Mouse (Mus musculus) intestine, embryonic 16.5 days (tissue): Measurements from ENCODE around the gene Tmem265. TPM values are rescaled to one million over a fixed set of nuclear protein-coding genes. Genes with fewer than 3 reads are reported as not detected.
A peak's percentile ranks its signal among the peaks of the same experiment; 100 is the strongest.

ENCODE experiments used
- ATAC-seq: fragments of 200-750 bp; cut with Nextera tagmentation; 2 replicates; pipeline ENCODE4 v1.8.0; 2017; ENCODE audit warnings: moderate TSS enrichment, moderate library complexity
- H3K27ac ChIP-seq: fragments of 300-500 bp; sonication (generic); 2 replicates; pipeline ENCODE4 v1.5.1; 2014; ENCODE audit warnings: mild to moderate bottlenecking, low read length
- H3K27me3 ChIP-seq: fragments of 300-500 bp; sonication (generic); replicated peaks from 2 replicates; pipeline ENCODE4 v1.6.1; 2014; ENCODE audit warnings: low read length, control low read depth, mixed read lengths; ENCODE audit not compliant: control insufficient read depth, insufficient read depth
- H3K36me3 ChIP-seq: fragments of 300-500 bp; sonication (generic); 2 replicates; pipeline ENCODE4 v1.6.1; 2014; ENCODE audit warnings: low read length, control low read depth; ENCODE audit not compliant: control insufficient read depth, insufficient read depth
- H3K4me1 ChIP-seq: fragments of 300-500 bp; sonication (generic); 2 replicates; pipeline ENCODE4 v1.6.1; 2014; ENCODE audit warnings: low read length, control low read depth, mixed read lengths; ENCODE audit not compliant: control insufficient read depth, insufficient read depth
- H3K4me2 ChIP-seq: fragments of 300-500 bp; sonication (generic); 2 replicates; pipeline ENCODE4 v1.6.1; 2014; ENCODE audit warnings: low read depth, low read length, control low read depth
- H3K4me3 ChIP-seq: fragments of 300-500 bp; sonication (generic); 2 replicates; pipeline ENCODE4 v1.5.1; 2014; ENCODE audit warnings: mild to moderate bottlenecking, low read length
- H3K9ac ChIP-seq: fragments of 300-500 bp; sonication (generic); 2 replicates; pipeline ENCODE4 v1.6.1; 2014; ENCODE audit warnings: low read depth, low read length
- H3K9me3 ChIP-seq: fragments of 300-500 bp; sonication (generic); 2 replicates; pipeline ENCODE4 v1.6.1; 2016; ENCODE audit warnings: low read length, control low read depth; ENCODE audit not compliant: control insufficient read depth
- WGBS: fragments of 180-500 bp; shearing (Covaris S2); extraction: QIAGEN DNeasy Blood & Tissue Kit; methylation state at CpG from one replicate; pipeline ENCODE4 v1.1.7; 2014; 5-methylcytosine and 5-hydroxymethylcytosine counted together
- polyA plus RNA-seq: library from polyadenylated mRNA; unstranded; fragments of >200 nt; fragmentation: Nextera tagmentation; extraction: Ambion mirVana; gene quantifications from 2 replicates; pipeline ENCODE4 v1.2.1, GENCODE M21; 2015

The Tmem265 gene
- polyA plus RNA-seq, result 5.1 and 7.7 TPM in 2 replicates

DNA sequence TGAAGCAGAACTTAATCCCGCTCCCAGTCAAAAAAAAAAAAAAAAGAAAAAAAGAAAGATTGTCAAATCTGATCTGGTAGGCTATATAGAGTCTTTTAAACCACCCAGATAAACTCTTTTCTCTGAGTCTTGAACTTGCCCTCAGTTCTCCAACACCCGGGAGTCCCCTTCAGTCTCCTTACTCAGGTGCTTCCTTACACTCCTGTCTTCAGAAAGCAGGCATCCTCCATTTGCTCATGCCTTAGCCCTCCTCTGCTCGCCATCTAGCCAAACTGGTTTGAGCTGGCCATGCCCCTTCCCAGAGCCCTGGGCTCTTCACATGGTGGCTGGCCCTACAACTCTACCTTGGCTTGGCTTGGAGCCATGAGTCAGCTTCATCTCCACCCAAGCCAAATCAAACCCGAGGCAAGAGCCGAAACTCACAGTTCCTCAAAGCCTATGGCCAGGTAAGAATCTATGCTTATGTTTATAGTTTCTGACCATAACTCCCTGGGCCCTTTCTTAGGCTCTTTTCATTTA, at the start of gene Tmem265:
TSS of gene Tmem265 (plus strand) at position 51 of the 519 bp plus-strand sequence.
- WGBS, result 92% methylated on average over 5 of the region's 5 CpGs
- Histone ChIP-seq H3K27ac (no peak within 1 kb of the TSS), H3K36me3 (peaks cover 21% of the 10 kb centered on the region), H3K4me1 (no peaks in the 10 kb centered on the region), H3K27me3 (no peaks in the 10 kb centered on the region), H3K9me3 (no peaks in the 10 kb centered on the region), H3K9ac (no peak within 1 kb of the TSS), H3K4me3 (no peak within 1 kb of the TSS), H3K4me2 (no peak within 1 kb of the TSS)
- no peak for ATAC-seq

DNA sequence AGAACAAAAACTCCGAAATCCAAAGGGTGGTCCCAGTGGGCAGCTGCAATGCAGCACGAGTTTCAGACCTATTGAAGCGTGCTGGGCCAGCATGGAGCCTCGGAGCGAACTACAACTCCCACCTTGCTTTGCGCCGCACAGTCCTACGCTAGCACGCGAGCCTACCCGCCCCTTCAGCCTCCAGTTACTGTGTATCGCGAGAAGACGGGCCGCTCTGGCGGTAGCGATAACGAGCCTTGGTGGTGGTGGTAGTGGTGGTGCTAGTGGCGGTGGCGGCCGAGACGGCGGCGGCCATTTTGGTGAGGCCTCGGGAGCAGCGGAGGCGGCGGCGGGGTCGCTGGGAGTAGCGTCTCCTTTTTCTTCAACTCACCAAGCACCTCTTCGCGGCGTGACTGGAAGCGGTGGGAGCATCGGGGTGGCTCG, 49.4 kb upstream of the Tmem265 start, which contains the start of gene Srcap:
TSS of gene Srcap (plus strand) at position 176 of the 423 bp plus-strand sequence.
- H3K36me3 ChIP-seq, result peaks cover 6% of the 10 kb centered on the region; the same call in 1 of the 2 replicates
- peak within 1 kb of the TSS; percentile 98 for H3K27ac ChIP-seq
- WGBS, result under 1% methylated on average over 37 of the region's 37 CpGs
- peak within 1 kb of the TSS; percentile 89 for H3K9ac ChIP-seq
- ATAC-seq, result peak; percentile 95
- H3K4me2 ChIP-seq, result peak within 1 kb of the TSS; percentile 60
- peak within 1 kb of the TSS; percentile 80 for H3K4me3 ChIP-seq
- no peaks in the 10 kb centered on the region for H3K27me3 ChIP-seq
- H3K4me1 ChIP-seq, result peaks cover 9% of the 10 kb centered on the region
- no peaks in the 10 kb centered on the region for H3K9me3 ChIP-seq

DNA sequence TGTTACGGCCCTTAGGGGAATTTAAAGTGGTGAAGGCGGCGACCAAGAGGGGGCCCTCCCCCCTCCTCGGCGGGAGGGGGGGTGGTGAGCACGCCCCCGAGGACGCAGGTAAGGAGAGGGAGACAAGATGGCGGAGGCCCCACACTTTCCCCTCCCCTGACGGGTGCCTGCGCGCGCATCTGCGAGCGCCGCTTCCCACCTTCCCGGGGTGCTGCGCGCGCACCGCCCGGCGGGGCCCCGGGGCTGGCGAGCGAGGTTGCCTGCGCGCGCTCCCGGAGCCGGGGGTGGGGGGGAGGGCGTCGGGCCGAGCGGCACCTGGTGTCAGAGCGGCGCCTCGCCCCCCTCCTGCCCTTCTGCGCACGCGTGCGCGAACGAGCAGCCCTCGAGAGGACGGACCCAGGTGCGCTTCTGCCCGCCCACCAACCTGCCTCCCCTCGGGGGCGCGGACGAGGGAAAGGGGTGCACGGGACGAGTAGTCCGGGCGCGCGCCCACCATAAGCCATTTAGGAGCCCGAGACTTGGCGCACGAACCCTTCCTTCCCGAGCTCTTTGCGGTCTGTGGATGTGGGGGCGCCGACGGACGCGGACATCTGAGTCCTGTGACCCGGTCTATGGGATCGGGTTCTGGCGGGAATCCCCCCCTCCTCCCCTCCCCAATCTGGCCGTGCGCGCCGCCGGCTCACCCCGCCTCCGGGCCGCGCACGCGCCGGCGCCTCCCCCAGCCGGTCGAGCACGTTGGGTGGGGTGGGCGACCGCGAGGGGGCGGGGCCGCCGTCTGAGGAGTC, 48.8 kb upstream of the Tmem265 start:
- WGBS, result under 1% methylated on average over 65 of the region's 93 CpGs
- Histone ChIP-seq H3K27me3 (no peaks in the 10 kb centered on the region), H3K9me3 (no peaks in the 10 kb centered on the region), H3K27ac (peak overlapping the region; percentile 98), H3K4me2 (peak overlapping the region; percentile 60), H3K36me3 (peaks cover 6% of the 10 kb centered on the region; the same call in 1 of the 2 replicates), H3K4me3 (peak overlapping the region; percentile 80), H3K9ac (peak overlapping the region; percentile 89), H3K4me1 (peaks cover 9% of the 10 kb centered on the region)
- peak; percentile 87 for ATAC-seq

- ATAC-seq, result peak; percentile 51
- Histone ChIP-seq H3K4me2 (peak overlapping the region; percentile 60), H3K36me3 (peaks cover 6% of the 10 kb centered on the region; the same call in 1 of the 2 replicates), H3K9me3 (no peaks in the 10 kb centered on the region), H3K9ac (peak overlapping the region; percentile 89), H3K27ac (peak overlapping the region; percentile 98), H3K27me3 (no peaks in the 10 kb centered on the region), H3K4me1 (peaks cover 9% of the 10 kb centered on the region), H3K4me3 (peak overlapping the region; percentile 80)
- WGBS, result 23% methylated on average over 8 of the region's 8 CpGs
Measured at GRCm38 (mm10) chr7:127513016-127513390, 48.2 kb upstream of the Tmem265 start.

GRCm38 (mm10) chr7:127513781-127514180, 47.4 kb upstream of the Tmem265 start:
- Histone ChIP-seq H3K36me3 (peaks cover 6% of the 10 kb centered on the region; the same call in 1 of the 2 replicates), H3K4me2 (peak overlapping the region; percentile 60), H3K4me1 (peaks cover 9% of the 10 kb centered on the region), H3K4me3 (peak overlapping the region; percentile 80), H3K9me3 (no peaks in the 10 kb centered on the region), H3K9ac (peak overlapping the region; percentile 43; the same call in 1 of the 2 replicates), H3K27ac (peak overlapping the region; percentile 98; the same call in 1 of the 2 replicates), H3K27me3 (no peaks in the 10 kb centered on the region)
- WGBS, result 56% methylated on average over 3 of the region's 3 CpGs
- ATAC-seq, result no peak

- H3K4me2 ChIP-seq, result no peak overlapping the region
- no peak for ATAC-seq
Measured at GRCm38 (mm10) chr7:127515846-127516245, 45.3 kb upstream of the Tmem265 start.

GRCm38 (mm10) chr7:127516344-127516743, 44.8 kb upstream of the Tmem265 start:
- H3K27me3 ChIP-seq, result no peaks in the 10 kb centered on the region
- H3K4me2 ChIP-seq, result no peak overlapping the region
- H3K36me3 ChIP-seq, result peaks cover 11% of the 10 kb centered on the region; the same call in 1 of the 2 replicates
- no peaks in the 10 kb centered on the region for H3K9me3 ChIP-seq
- no peak for ATAC-seq
- no peak overlapping the region for H3K27ac ChIP-seq
- 95% methylated on average over 6 of the region's 7 CpGs for WGBS
- H3K4me1 ChIP-seq, result peaks cover 9% of the 10 kb centered on the region
- no peak overlapping the region for H3K9ac ChIP-seq
- H3K4me3 ChIP-seq, result no peak overlapping the region

More at GRCm38 (mm10) chr7:127515846-127516245, 45.3 kb upstream of the Tmem265 start:
- Histone ChIP-seq H3K36me3 (peaks cover 11% of the 10 kb centered on the region; the same call in 1 of the 2 replicates), H3K9ac (no peak overlapping the region), H3K4me1 (peaks cover 9% of the 10 kb centered on the region), H3K4me3 (no peak overlapping the region), H3K27ac (no peak overlapping the region), H3K9me3 (no peaks in the 10 kb centered on the region), H3K27me3 (no peaks in the 10 kb centered on the region)
- WGBS, result 90% methylated on average over 7 of the region's 7 CpGs

- Histone ChIP-seq H3K4me1 (no peaks in the 10 kb centered on the region), H3K9ac (no peak within 1 kb of the TSS), H3K9me3 (no peaks in the 10 kb centered on the region), H3K36me3 (peaks cover 13% of the 10 kb centered on the region; the same call in 1 of the 2 replicates), H3K4me2 (no peak within 1 kb of the TSS), H3K27me3 (no peaks in the 10 kb centered on the region), H3K4me3 (no peak within 1 kb of the TSS), H3K27ac (no peak within 1 kb of the TSS)
- no peak for ATAC-seq
- WGBS, result 86% methylated on average over 3 of the region's 3 CpGs
Measured at GRCm38 (mm10) chr7:127519284-127519683, 41.9 kb upstream of the Tmem265 start, which contains the start of gene Gm42715. Gene Gm42715 (plus strand): TSS chr7:127519584.

DNA sequence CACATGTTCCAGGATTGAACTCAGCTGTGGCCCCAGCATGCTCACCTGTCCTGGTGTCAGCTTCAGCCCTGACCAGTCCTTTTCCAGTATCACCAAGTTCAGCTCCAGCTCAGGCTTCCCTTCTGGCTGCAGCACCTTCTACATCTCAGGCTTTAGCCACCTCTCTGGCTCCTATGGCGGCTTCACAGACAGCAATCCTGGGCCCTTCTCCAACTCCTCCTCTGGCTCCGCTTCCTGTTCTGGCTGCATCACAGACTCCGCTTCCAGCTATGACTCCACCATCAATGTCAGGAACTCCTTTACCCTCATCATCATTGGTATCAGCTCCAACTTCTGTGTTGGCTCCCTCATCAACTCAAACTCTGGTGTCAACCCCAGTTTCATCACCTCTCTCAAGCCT, 19.5 kb upstream of the Tmem265 start:
- H3K4me2 ChIP-seq, result no peak overlapping the region
- H3K4me1 ChIP-seq, result no peaks in the 10 kb centered on the region
- no peak overlapping the region for H3K4me3 ChIP-seq
- H3K36me3 ChIP-seq, result peaks cover 36% of the 10 kb centered on the region
- no peaks in the 10 kb centered on the region for H3K27me3 ChIP-seq
- H3K9ac ChIP-seq, result no peak overlapping the region
- ATAC-seq, result no peak
- H3K27ac ChIP-seq, result no peak overlapping the region
- WGBS, result 97% methylated on average over 3 of the region's 3 CpGs
- no peaks in the 10 kb centered on the region for H3K9me3 ChIP-seq
